Mouse (Mus musculus) forelimb bud, embryonic 11.5 days (tissue): Measurements from ENCODE around the gene Iqgap3.

Experiments used
- DNase-seq: peaks from one replicate; pipeline ENCODE4 v3.0.0-alpha.2; 2012; ENCODE audit warnings: low read depth, low spot score

Iqgap3 gene

DNA sequence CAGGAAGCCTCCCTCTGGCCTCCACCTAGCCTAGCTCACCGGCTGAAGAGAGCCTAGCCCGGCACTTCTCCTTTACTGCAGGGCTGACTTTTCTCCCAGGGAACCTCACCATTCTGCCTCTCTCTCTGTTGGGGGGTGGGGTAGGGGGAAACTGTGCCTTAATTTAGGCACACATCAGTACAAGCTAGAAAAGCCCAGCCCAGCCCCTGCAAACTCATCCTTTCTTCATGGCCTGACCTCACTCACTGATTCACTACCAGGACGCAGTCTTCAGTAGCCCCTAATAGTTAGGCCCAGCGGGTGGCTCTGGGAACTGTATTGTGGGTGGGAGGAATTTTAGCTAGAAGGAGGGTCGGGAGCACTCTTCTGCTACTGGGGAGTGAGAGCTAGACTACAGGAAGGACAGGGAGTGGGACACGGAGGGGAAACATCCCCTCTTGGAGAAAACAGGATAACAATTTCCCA lies 67.8 kb downstream of the Iqgap3 start:
- DNase-seq: no peak

DNA sequence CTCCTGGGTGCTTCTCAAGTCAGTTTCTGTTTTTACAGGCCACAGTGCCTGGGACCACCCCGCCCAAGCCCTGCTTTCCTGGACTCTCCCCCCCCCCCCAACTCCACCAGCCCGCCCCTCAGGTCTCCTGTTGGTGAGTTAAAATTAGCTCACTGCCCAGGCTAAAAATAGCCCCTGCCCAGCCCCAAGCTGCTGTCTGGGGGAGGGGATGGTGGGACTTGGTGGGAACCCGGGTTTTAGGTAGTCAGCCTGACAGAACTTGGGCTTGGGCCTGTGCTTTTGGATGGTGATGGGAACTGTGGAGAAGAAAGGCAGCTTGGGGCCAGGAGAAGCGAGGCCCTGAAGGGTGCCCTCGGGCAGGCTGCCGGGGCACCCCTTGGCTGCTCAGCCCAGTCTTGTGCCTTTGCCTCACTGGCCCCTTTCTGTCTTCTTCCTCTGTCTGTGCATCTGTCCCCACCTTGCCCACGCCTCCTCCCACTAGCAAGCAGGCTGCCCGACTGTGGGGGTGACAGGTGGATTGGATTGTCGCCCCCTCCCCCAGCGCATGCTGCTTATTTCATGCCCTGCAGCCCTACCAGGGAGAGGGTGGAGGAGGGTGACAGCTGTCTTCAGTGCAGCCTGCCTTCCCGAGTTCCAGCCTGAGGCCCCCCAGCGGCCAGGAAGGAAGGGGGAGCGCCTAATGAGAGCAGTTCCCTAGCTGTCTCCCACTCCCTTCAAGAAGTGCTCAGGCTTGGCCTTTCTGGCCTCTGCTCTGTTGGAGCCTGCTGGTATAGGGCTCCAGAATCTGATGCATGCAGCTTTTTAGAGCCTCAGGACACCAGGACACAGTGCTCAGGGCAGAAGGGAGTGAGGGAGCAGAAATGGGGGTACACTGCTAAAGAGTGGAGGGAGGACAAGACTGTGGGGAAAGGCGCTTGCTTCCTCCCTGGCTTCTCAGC lies 68.6 kb downstream of the Iqgap3 start:
- peak; percentile 45 for DNase-seq

DNA sequence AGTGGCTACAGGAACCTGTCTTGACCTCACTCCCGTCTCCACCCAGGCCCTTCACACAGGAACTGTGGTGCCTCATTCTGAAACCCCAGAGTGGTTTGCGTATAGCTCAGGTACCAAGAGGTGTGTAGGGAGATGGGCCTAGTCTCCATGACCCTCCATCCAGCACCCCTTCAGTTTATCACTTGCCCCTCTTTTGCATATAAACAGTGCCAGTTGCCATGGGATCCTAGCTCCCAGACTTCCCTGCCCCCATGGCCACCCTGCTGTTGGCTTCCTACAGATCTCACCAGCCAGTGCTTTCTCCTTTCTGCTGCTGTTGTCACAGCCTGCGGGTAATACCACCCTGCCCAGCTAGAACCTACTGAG lies 69.2 kb downstream of the Iqgap3 start:
- DNase-seq: no peak

DNA sequence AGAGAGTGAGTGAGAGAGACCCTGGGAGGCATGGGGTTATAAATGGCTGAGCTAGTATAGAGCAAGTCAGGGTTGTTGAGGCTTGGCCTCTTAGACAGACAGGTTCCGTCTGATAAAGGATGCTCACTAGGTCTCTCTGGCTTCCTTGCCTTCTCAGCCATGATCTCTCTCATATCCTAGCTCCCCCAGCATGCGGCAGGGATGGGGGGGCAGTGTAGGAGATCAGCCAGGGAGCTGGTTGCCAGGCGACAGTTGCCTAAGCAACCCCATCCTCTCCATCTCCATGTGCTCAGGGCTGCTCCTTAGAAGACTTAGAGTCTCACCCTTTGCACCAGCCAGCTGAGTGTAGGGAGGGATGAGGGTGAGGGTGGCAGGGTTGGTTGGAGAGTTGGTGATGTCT lies 70.3 kb downstream of the Iqgap3 start:
- no peak for DNase-seq

DNA sequence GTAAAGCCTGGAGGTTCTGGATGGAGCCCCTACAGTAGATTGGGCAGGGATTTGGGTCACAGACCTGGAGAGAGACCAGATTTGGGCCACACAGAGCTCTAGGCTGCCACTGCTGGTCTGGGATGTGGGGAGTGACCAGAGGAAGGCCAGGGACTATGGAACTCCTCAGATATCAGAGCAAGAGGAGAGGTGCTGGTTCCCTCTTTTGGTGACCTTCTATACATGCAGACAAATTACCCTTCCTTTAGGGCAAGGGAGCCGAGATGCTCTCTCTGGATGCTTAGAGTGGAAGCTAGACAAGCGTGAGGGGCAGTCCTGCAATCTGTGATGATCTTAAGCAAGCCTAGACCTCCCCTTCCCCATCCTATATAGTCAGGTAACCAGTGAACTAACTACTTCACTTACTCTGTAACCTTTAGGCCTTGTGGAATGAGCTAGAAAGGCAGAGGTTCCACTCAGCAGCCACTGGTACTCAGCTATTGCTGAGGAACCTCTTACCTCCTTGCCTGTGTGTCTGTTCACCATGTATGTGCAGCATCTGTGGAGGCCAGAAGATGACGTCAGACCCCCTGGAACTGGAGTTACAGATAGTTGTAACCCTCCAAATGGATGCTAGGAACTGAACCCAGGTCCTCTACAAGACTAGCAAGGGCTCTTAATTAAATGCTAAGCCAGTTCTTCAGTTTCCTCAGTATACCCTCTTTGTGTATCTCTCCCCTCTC lies 71.7 kb downstream of the Iqgap3 start:
- no peak for DNase-seq

DNA sequence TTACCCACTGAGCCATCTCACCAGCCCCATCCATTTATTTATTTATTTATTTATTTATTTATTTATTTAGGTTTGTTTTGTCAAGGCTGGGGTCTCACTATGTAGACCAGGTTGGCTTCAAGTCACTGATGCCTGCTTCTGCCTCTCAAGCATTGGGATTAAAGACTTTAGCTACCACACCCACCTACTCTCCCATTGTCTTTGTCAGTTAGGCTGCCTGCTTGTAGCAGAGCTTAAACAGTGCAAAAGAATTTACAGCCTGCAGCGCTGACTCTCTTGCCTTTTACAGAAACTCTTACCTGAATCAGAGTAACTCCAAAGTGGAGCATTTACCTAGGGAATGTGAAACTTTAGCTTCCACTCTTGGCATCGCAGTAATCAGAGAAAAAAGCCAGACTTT lies 72.5 kb downstream of the Iqgap3 start:
- DNase-seq: no peak

DNA sequence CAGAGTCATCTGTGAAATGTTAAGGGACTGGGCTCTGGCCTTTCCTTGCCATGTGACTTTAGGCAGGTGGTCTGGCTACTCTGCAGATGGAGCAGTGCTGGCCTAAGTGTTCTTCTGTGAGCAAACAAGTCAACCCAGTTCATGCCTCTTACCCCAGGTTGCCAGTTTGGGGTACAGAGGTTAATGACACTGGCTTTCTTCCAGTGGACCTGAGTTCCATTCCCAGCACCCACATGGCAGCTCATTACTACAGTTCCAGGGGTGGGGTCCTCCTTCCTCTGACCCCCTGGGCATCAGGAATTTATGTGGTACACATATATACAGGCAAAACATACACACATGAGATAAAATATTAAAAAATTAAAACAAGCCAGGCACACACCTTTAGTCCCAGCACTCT lies 75.0 kb downstream of the Iqgap3 start:
- DNase-seq: no peak

DNA sequence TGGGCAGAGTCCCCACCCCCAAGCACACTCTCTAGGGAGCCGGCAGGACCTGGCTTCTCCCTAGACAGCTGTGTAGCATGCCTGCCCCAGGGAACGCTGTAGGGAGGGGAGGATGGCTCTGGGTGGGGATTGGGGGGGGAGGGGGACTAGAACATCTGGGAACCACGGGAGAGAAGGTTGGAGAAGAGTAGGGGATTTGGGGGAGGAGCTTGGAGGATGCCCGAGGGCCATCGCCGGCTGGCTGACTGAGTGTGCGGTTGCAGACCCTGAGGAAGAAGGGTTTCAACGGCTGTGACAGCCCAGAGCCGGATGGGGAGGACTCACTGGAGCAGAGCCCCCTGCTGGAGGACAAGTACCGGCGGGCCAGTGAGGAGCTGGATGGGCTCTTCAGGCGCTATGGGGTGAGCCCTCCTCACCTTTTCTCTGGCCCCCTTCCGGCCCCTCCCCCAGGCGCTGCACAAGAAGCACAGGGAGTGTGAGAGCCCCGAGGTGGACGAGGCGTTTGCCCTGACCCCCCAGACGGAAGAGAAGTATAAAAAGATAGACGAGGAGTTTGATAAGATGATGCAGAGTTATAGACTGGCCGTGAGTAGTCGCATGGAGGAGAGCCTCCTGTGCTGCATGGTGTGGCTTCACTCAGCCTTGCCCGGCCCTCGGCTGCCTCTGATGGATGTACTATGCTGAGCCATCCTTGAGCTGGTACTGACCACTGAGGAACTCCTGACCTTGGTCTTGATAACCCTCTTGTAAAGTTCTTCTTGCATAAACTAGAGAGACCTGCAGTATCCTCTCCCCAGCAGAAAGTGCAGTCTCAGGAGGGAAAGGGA lies 76.2 kb downstream of the Iqgap3 start:
- DNase-seq: peak; percentile 61

DNA sequence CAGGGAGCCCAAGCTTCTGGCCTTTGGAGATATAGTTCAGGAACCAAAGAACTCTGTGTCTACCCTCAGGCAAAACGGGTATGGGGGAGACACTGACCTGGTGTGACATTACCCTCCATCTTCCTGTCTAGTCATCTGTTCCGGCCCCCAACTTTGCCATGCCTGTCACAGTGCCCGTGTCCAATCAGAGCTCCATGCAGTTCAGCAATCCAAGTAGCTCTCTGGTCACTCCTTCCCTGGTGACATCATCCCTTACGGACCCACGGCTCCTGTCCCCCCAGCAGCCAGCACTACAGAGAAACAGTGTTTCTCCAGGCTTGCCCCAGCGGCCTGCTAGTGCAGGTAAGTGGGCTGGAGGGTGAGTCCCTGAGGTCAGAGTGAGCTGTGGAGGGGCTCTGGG lies 77.2 kb downstream of the Iqgap3 start:
- DNase-seq: no peak

DNA sequence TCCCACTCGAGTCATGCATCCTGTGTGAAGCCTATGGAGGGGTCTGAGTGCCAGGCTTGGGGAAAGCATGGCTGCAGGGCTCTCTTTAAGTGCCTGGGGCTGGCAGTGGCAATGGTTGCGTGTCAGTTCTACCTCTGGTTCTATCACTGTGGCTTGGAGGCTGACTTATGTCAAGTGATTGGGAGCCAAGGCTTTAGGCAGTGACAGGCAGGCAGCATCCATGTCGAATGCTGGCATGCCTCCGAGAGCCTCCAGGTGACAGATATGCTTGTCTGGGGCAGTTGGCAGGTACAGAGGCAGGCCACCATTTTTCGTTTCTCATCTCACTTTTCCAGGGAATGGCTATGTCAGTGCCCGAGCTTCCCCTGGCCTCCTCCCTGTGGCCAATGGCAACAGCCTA lies 79.1 kb downstream of the Iqgap3 start:
- DNase-seq: no peak

DNA sequence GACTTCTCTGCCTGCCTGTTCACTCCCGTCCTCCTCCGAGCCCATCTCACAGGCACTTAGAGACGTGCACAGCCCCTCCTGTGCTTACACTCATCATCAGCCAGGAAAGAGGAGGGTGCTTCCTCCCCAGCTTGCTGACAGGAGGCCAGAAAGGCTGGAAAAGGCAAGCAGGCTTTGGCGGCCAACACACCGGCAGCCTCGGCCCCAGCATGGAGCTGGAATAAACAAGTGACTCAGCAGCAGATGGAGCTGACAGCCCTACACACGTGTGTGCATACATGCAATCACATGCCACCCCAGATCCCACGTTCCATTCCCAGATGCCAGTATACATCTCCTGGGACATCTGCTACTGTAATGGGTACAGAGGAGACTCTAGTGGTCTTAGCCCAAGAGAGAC lies 80.5 kb downstream of the Iqgap3 start:
- DNase-seq: no peak

DNA sequence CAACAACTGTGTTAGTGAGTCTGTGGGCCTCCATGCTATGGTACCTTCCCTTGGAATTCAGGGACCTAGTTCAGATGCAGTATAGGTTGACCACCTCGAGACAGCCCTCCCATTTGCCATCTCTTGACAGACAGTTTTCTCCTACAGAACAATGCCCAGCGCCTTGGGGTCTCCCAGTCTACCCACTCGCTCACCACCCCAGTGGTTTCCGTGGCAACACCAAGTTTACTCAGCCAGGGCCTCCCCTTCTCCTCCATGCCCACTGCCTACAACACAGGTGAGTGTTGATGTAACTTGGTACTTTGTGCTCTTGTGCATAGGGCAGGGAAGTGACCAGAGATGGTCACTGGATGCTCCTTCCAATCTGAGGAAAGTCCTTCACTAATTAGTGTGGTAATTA lies 81.0 kb downstream of the Iqgap3 start:
- no peak for DNase-seq

DNA sequence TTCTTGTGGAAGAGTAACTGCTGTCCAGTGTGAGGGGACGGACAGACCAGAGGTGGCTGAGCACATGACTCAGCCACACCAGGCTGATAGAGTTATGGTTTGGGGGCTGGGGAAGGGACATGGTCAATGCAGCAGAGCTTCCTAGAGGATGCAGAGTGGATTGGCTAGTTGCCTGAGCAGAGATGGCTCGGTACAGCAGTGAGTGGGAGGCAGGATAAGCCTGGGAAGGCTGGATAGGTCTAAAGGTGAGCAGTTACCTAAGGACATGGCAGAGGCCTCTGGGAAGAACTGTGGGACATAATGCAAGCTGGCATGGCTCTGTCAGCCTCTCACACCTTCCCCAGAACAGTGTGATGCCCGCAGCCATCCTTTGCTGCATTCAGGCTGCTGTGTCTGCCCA lies 82.1 kb downstream of the Iqgap3 start:
- no peak for DNase-seq

DNA sequence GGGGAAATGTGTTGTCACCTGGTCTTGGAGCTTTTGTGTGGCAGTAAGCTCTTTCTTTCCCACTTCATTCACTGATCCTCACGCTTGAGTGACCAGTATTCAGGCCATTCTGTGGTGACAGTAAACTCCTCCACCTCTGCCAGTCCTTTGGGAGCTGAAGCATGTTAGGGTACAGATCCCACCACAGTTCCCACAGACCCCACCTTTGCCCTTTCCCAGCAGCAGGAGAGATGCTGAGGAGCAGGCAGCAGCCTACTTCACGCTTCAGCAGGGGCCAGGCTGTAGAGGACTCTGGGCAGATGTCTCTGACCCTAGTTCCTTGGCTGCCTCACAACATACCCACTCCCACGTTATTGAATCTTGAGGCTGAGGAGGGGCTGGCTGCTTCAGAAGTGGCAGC lies 82.5 kb downstream of the Iqgap3 start:
- DNase-seq: no peak

DNA sequence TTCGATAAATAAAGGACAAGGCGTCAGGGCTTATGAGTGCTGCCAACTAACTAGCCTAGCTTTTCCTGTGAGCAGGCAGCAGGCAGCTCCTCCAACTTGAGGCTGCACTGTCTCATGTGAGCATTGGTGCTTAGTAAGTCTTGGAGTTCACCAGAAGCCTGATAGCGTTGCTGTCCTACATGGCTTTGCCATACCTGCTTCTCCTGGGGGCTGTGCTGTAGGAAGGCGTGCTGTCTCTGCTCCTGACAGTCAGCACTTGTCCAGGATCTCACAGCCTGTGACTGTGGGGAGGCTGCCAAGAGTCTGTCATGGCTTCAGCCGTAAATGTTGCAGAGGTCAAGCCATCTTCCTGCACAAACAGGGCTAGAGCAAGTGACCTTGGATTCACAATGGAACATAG lies 84.3 kb downstream of the Iqgap3 start:
- DNase-seq: no peak

DNA sequence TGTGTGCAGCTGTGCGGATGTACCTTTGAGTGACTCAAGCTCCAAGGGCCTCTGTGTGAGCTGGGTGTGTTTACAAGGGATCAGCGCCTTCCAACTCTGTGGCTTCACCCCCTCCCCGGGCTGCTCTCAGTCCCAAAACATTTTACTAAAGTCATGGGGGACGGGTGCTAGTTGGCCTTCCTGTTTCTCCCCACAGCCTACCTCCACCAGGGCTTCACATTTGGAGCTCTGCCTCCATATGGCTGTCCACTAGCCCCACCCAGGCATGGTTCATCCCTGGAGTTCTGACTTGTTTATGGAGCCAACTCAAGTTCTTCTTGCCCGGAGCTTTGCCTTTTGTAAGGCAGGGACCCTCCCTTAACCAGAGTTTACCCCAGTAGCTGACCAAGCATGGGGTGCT lies 88.6 kb downstream of the Iqgap3 start:
- no peak for DNase-seq
